Mouse (Mus musculus): Measurements from ENCODE around the gene Gatb. TPM values are rescaled to one million over a fixed set of nuclear protein-coding genes. Genes with fewer than 3 reads are reported as not detected.

Gatb gene
- polyA plus RNA-seq, 1 experiment from 2014 or later: 38.3 TPM

DNA sequence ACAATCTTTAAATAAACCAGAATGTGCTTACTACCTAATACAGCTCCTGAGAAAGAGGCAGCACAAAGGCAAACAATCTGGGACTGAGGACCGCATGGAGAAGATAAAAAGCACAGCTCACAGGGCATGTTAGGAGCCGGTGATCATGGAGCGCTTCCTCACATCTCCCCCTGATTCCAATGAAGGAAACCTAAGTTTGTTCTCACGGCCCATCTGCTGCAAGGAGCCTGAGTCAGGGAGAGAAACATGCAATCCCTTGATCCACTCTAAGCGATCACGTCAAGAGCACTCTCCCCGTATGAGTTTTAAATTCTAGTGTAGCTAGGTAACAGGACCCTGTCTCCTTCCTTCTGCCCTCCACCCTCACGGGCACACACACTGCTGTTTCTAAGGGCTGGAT lies 103.2 kb downstream of the Gatb start:
- H3K27ac ChIP-seq (ENCODE audit: low read depth, low read length): no peak overlapping the region
- WGBS (ENCODE audit: insufficient replicate concordance): 73% methylated on average over 8 of the region's 8 CpGs
- no peaks in the 10 kb centered on the region for H3K27me3 ChIP-seq (ENCODE audit: control insufficient read depth, insufficient read depth, low read length)
- no peak overlapping the region for H3K4me2 ChIP-seq
- no peaks in the 10 kb centered on the region for H3K36me3 ChIP-seq (ENCODE audit: control insufficient read depth, insufficient read depth, low read length)
- H3K9me3 ChIP-seq (replicated peaks; ENCODE audit: control insufficient read depth, low read length): no peaks in the 10 kb centered on the region
- peaks cover 8% of the 10 kb centered on the region; the same call in 1 of the 2 replicates for H3K4me1 ChIP-seq (ENCODE audit: control insufficient read depth, insufficient read depth, low read length)
- no peak overlapping the region for H3K4me3 ChIP-seq (ENCODE audit: low read depth, low read length)
- no peak for ATAC-seq (replicated peaks; ENCODE audit: insufficient number of reproducible peaks, low FRiP score, low TSS enrichment)
- H3K9ac ChIP-seq (ENCODE audit: low read depth, low read length): no peak overlapping the region

DNA sequence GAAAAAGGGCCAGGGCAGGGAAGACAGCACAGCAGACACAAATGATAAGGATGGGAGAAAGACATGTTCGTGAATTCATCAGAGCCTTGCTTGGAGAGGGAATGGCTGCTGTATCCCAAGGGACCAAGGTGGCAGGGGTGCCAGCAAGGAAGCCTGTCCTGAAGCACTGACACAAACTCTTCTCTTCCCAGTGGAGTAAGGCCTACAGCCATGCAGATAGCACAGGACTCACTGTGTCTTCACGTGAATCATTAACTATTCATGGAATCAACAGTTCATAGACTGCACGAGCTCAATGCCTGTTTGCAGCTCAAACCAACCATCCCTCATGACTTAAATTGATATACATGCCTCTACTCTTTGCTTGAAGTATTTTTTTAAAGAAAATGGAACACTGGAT lies 104.0 kb downstream of the Gatb start:
- no peak overlapping the region for H3K27ac ChIP-seq (ENCODE audit: low read depth, low read length)
- H3K9ac ChIP-seq (ENCODE audit: low read depth, low read length): no peak overlapping the region
- H3K4me1 ChIP-seq (ENCODE audit: control insufficient read depth, insufficient read depth, low read length): peaks cover 8% of the 10 kb centered on the region; the same call in 1 of the 2 replicates
- no peak overlapping the region for H3K4me2 ChIP-seq
- H3K27me3 ChIP-seq (ENCODE audit: control insufficient read depth, insufficient read depth, low read length): no peaks in the 10 kb centered on the region
- WGBS (ENCODE audit: insufficient replicate concordance): 66% methylated on average over 3 of the region's 3 CpGs
- no peaks in the 10 kb centered on the region for H3K36me3 ChIP-seq (ENCODE audit: control insufficient read depth, insufficient read depth, low read length)
- no peaks in the 10 kb centered on the region for H3K9me3 ChIP-seq (replicated peaks; ENCODE audit: control insufficient read depth, low read length)
- ATAC-seq (replicated peaks; ENCODE audit: insufficient number of reproducible peaks, low FRiP score, low TSS enrichment): no peak
- H3K4me3 ChIP-seq (ENCODE audit: low read depth, low read length): no peak overlapping the region

DNA sequence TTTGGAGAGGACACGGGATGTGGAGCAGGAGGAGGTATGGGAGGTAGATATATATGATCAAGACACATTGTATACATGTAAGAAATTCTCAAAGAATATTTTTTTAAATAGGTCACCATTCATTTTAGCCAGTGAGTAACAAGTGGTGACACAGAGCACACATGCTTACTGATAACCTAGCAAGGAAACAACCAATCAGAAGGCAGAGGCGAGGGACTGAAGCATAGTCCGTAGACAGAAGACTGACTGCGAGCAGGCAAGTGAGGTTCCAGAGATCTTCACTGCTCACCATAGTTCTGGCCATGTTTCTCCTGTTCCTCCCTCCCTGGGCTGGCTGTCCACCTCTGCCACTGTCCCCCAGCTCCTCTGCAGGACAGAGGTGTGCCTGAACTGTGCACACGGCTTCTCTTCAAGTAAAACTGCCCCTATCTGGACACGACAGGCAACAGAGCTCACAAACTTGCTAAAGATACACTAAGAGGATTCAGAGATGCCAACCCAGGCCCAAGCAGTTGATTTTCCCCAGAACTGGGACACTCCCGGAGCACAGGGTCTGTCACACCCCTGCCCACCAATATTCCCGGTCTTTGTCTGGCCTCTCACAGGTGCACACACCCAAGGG lies 105.5 kb downstream of the Gatb start:
- Histone ChIP-seq H3K4me2 (0 out of 2 replicates have a peak overlapping the region, but pooled peaks have one; percentile 15), H3K9ac (ENCODE audit: low read depth, low read length) (no peak overlapping the region)
- no peak for ATAC-seq (replicated peaks; ENCODE audit: insufficient number of reproducible peaks, low FRiP score, low TSS enrichment)

DNA sequence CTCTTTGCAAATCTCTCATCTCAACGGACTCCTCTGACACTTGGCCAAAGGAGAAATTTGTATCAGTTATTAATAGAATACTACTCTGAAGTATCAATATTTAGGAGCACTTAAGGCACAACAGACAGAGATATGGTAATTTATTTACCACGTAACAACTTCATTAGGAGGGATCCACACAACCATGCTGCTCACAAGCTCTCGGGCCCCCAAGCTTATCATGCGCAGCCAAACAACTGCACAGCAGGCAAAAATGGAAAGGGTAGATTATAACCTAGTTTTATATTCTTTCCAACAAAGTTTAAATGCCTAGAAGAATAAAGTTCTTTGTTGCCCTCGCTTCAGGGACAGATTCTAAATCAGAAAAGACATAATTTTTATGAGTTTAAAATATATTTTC lies 106.0 kb downstream of the Gatb start:
- Histone ChIP-seq H3K27ac (ENCODE audit: low read depth, low read length) (no peak overlapping the region), H3K27me3 (ENCODE audit: control insufficient read depth, insufficient read depth, low read length) (no peaks in the 10 kb centered on the region), H3K9me3 (replicated peaks; ENCODE audit: control insufficient read depth, low read length) (no peaks in the 10 kb centered on the region), H3K36me3 (ENCODE audit: control insufficient read depth, insufficient read depth, low read length) (no peaks in the 10 kb centered on the region), H3K4me3 (ENCODE audit: low read depth, low read length) (no peak overlapping the region), H3K9ac (ENCODE audit: low read depth, low read length) (no peak overlapping the region), H3K4me2 (no peak overlapping the region), H3K4me1 (ENCODE audit: control insufficient read depth, insufficient read depth, low read length) (peaks cover 8% of the 10 kb centered on the region; the same call in 1 of the 2 replicates)
- 82% methylated on average over 5 of the region's 5 CpGs for WGBS (ENCODE audit: insufficient replicate concordance)
- ATAC-seq (replicated peaks; ENCODE audit: insufficient number of reproducible peaks, low FRiP score, low TSS enrichment): no peak

More for the DNA sequence above, 105.5 kb downstream of the Gatb start:
- no peaks in the 10 kb centered on the region for H3K9me3 ChIP-seq (replicated peaks; ENCODE audit: control insufficient read depth, low read length)
- H3K4me3 ChIP-seq (ENCODE audit: low read depth, low read length): no peak overlapping the region
- H3K27ac ChIP-seq (ENCODE audit: low read depth, low read length): no peak overlapping the region
- no peaks in the 10 kb centered on the region for H3K27me3 ChIP-seq (ENCODE audit: control insufficient read depth, insufficient read depth, low read length)
- H3K36me3 ChIP-seq (ENCODE audit: control insufficient read depth, insufficient read depth, low read length): no peaks in the 10 kb centered on the region
- H3K4me1 ChIP-seq (ENCODE audit: control insufficient read depth, insufficient read depth, low read length): peaks cover 8% of the 10 kb centered on the region; the same call in 1 of the 2 replicates
- 57% methylated on average over 8 of the region's 8 CpGs for WGBS (ENCODE audit: insufficient replicate concordance)

DNA sequence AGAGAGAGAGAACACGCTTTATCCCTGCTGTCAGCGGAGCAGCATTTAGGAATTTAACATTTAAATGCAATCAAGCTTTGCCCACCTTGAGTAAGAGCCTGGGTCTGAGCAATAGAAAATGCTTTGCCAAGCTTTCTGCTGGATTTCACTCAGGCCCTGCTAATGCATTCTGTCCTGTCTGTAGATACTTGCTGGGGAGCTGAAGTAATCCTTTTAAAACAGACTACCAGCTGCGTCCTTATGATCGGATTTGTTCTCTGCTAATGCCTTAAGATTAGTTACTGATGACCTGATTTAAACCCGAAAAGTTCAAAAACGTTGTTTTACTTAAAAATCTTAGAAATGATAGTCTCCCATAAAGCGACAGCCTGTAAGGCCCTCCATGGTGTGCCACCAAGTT lies 107.2 kb downstream of the Gatb start:
- 79% methylated on average over 7 of the region's 7 CpGs for WGBS (ENCODE audit: insufficient replicate concordance)
- H3K4me3 ChIP-seq (ENCODE audit: low read depth, low read length): no peak overlapping the region
- H3K4me2 ChIP-seq: no peak overlapping the region
- H3K27me3 ChIP-seq (ENCODE audit: control insufficient read depth, insufficient read depth, low read length): no peaks in the 10 kb centered on the region
- ATAC-seq (replicated peaks; ENCODE audit: insufficient number of reproducible peaks, low FRiP score, low TSS enrichment): no peak
- H3K36me3 ChIP-seq (ENCODE audit: control insufficient read depth, insufficient read depth, low read length): no peaks in the 10 kb centered on the region
- no peak overlapping the region for H3K27ac ChIP-seq (ENCODE audit: low read depth, low read length)
- H3K9me3 ChIP-seq (replicated peaks; ENCODE audit: control insufficient read depth, low read length): no peaks in the 10 kb centered on the region
- no peak overlapping the region for H3K9ac ChIP-seq (ENCODE audit: low read depth, low read length)
- H3K4me1 ChIP-seq (ENCODE audit: control insufficient read depth, insufficient read depth, low read length): peaks cover 8% of the 10 kb centered on the region; the same call in 1 of the 2 replicates

DNA sequence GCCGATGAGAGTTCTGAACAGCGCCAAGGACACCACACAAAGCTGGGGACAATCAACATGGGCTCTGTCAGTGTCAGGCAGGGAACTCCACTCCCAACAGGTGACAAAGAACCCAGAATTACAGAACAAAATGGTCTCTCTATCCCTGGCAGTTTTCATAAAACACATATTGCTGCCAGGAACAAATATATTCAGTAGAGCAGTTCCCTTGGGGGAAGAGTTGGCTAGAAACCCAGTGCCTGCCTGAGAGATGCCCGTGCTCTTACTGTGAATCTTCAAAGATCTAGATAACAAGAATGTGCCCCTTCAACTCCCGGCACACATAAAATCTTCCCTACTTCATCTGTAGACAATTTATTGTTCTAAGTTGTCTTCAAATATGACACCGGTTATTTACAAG lies 109.7 kb downstream of the Gatb start:
- H3K27me3 ChIP-seq (ENCODE audit: control insufficient read depth, insufficient read depth, low read length): no peaks in the 10 kb centered on the region
- no peak overlapping the region for H3K27ac ChIP-seq (ENCODE audit: low read depth, low read length)
- H3K36me3 ChIP-seq (ENCODE audit: control insufficient read depth, insufficient read depth, low read length): no peaks in the 10 kb centered on the region
- WGBS (ENCODE audit: insufficient replicate concordance): 79% methylated on average over 5 of the region's 5 CpGs
- no peak overlapping the region for H3K9ac ChIP-seq (ENCODE audit: low read depth, low read length)
- no peak overlapping the region for H3K4me2 ChIP-seq
- H3K4me3 ChIP-seq (ENCODE audit: low read depth, low read length): no peak overlapping the region
- 0 out of 2 replicates have a peak, but pooled peaks cover 8% of the 10 kb centered on the region for H3K4me1 ChIP-seq (ENCODE audit: control insufficient read depth, insufficient read depth, low read length)
- ATAC-seq (replicated peaks; ENCODE audit: insufficient number of reproducible peaks, low FRiP score, low TSS enrichment): no peak
- no peaks in the 10 kb centered on the region for H3K9me3 ChIP-seq (replicated peaks; ENCODE audit: control insufficient read depth, low read length)

DNA sequence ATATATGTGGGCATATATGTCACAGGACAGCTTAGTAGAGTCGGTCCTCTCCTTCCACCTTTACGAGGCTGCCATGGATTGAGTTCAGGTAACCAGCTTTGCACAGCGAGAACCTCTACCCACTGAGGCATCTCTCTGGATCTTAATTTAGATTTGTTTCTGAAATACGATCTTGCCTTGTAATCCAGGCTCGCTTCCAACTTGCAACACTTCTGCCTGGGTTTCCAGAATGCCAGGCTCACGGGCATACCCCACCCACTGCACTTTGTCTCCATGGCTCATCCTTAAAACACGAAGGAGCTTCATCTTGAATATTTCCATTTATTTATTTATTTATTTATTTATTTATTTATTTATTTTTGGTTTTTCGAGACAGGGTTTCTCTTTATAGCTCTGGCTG lies 111.4 kb downstream of the Gatb start:
- H3K9ac ChIP-seq (ENCODE audit: low read depth, low read length): no peak overlapping the region
- H3K4me3 ChIP-seq (ENCODE audit: low read depth, low read length): no peak overlapping the region
- no peaks in the 10 kb centered on the region for H3K27me3 ChIP-seq (ENCODE audit: control insufficient read depth, insufficient read depth, low read length)
- no peak for ATAC-seq (replicated peaks; ENCODE audit: insufficient number of reproducible peaks, low FRiP score, low TSS enrichment)
- no peaks in the 10 kb centered on the region for H3K36me3 ChIP-seq (ENCODE audit: control insufficient read depth, insufficient read depth, low read length)
- no peak overlapping the region for H3K4me2 ChIP-seq
- no peaks in the 10 kb centered on the region for H3K9me3 ChIP-seq (replicated peaks; ENCODE audit: control insufficient read depth, low read length)
- no peak overlapping the region for H3K27ac ChIP-seq (ENCODE audit: low read depth, low read length)
- 85% methylated on average over 8 of the region's 8 CpGs for WGBS (ENCODE audit: insufficient replicate concordance)
- 0 out of 2 replicates have a peak, but pooled peaks cover 3% of the 10 kb centered on the region for H3K4me1 ChIP-seq (ENCODE audit: control insufficient read depth, insufficient read depth, low read length)

DNA sequence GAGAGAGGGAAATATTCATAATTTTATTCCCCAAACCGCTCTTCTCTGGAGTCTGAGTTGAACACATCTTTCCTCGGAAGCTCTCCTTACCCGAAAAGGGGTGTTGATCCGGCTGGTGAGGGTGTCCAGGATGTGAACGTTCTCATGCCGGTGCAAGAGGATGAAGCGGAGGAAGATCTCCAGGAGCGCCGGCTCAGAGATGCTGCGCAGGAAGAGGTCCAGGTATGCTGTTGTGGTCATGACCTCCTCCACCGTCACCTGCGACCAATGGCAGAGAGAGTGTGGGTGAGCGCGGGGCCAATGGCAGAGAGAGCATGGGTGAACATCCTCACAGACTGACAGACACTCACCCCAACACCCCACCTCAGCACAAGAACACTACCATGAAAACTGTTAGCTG lies 114.4 kb downstream of the Gatb start:
- ATAC-seq (replicated peaks; ENCODE audit: insufficient number of reproducible peaks, low FRiP score, low TSS enrichment): no peak
- Histone ChIP-seq H3K27ac (ENCODE audit: low read depth, low read length) (no peak overlapping the region), H3K36me3 (ENCODE audit: control insufficient read depth, insufficient read depth, low read length) (no peaks in the 10 kb centered on the region; the same call in 1 of the 2 replicates), H3K4me2 (no peak overlapping the region), H3K9me3 (replicated peaks; ENCODE audit: control insufficient read depth, low read length) (no peaks in the 10 kb centered on the region), H3K9ac (ENCODE audit: low read depth, low read length) (no peak overlapping the region), H3K4me3 (ENCODE audit: low read depth, low read length) (no peak overlapping the region), H3K4me1 (ENCODE audit: control insufficient read depth, insufficient read depth, low read length) (no peaks in the 10 kb centered on the region), H3K27me3 (ENCODE audit: control insufficient read depth, insufficient read depth, low read length) (no peaks in the 10 kb centered on the region)
- WGBS (ENCODE audit: insufficient replicate concordance): 91% methylated on average over 14 of the region's 14 CpGs

DNA sequence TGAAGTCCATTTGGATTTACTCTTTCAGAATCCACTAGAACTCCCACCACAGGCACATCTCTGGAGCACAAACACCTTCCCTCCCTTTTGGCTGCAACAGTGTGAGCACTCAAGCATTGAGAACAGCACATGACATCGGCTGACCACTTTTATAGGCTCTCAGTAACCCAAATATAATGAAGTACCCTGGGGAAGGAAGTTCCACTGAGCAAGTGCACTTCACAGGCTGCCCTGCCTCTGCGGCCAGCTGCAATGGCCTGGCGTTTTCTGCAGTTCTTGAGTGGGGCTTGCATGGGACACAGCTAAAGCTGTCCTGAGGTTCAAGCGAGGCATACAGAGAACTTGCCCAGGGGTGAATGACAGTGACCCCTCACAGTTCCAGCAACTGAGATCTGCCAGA lies 117.2 kb downstream of the Gatb start:
- Histone ChIP-seq H3K9me3 (replicated peaks; ENCODE audit: control insufficient read depth, low read length) (no peaks in the 10 kb centered on the region), H3K36me3 (ENCODE audit: control insufficient read depth, insufficient read depth, low read length) (no peaks in the 10 kb centered on the region; the same call in 1 of the 2 replicates), H3K4me2 (no peak overlapping the region), H3K4me3 (ENCODE audit: low read depth, low read length) (no peak overlapping the region), H3K27ac (ENCODE audit: low read depth, low read length) (no peak overlapping the region), H3K4me1 (ENCODE audit: control insufficient read depth, insufficient read depth, low read length) (no peaks in the 10 kb centered on the region), H3K9ac (ENCODE audit: low read depth, low read length) (no peak overlapping the region), H3K27me3 (ENCODE audit: control insufficient read depth, insufficient read depth, low read length) (no peaks in the 10 kb centered on the region)
- WGBS (ENCODE audit: insufficient replicate concordance): 71% methylated on average over 4 of the region's 4 CpGs
- ATAC-seq (replicated peaks; ENCODE audit: insufficient number of reproducible peaks, low FRiP score, low TSS enrichment): no peak

Measured in heart, embryonic 11.5 days (tissue).